Mouse (Mus musculus): ENCODE data around the gene Galnt9.

Galnt9 gene

GRCm38 (mm10) chr5:110587467-110587866 is 43.3 kb downstream of the Galnt9 start:
- no peak for DNase-seq (ENCODE audit: low read depth, low spot score)

DNA sequence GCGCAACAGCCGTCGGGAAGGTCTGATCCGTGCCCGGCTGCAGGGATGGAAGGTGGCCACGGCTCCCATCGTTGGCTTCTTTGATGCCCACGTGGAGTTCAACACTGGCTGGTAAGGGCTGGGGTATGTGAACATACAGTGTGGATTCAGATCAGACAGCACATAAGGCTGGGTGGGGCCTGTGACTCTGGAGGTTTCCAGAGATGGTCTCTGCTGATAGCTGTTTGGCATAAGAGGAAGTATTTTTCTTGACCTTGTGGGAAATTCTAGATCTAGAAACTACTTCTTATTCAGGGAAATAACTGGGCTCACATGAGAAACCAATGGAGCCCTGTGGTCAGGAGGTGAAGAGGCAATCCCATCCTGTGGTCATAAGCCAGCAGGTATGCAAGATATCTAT is 45.7 kb downstream of the Galnt9 start:
- DNase-seq (ENCODE audit: low read depth, low spot score) = no peak

DNA sequence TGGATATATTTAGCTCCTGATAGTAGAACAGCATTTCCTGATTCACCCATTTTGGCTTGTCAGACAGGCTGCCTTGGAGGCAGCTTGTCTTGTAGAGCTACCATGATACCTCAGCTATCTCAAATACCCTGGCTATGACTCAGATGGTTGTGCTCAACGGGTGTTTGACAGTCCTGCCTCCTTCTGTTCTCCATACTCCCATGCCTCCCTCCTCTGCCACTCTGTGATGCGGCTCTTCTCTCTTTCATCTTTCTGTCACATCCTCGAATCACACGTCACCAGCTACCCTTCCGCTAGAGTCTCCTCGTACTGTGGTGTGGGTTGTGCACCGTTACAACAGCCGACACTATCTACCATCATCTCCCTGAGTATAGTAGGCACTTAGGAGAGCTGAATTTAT is 50.3 kb downstream of the Galnt9 start:
- DNase-seq (ENCODE audit: low read depth, low spot score) = no peak

DNA sequence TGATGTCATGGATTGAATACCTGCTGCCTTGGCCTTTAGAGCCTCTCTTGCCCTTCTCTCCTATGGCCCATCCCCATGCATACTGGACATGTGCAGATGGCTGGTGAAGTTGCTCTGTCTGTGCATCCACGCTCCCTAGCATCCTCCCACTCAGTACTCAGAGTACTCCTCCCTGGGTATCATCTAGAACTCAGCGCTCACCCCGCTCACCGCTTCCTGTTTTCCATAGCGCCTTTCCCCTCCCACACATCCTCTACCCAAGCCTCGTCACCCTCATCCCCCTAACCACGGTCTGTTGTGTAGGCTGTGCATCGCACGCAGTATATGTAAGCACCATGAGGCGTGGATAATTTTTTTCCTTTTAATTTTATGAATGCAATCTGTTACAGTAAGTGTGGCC is 51.2 kb downstream of the Galnt9 start:
- DNase-seq (ENCODE audit: low read depth, low spot score) = no peak

DNA sequence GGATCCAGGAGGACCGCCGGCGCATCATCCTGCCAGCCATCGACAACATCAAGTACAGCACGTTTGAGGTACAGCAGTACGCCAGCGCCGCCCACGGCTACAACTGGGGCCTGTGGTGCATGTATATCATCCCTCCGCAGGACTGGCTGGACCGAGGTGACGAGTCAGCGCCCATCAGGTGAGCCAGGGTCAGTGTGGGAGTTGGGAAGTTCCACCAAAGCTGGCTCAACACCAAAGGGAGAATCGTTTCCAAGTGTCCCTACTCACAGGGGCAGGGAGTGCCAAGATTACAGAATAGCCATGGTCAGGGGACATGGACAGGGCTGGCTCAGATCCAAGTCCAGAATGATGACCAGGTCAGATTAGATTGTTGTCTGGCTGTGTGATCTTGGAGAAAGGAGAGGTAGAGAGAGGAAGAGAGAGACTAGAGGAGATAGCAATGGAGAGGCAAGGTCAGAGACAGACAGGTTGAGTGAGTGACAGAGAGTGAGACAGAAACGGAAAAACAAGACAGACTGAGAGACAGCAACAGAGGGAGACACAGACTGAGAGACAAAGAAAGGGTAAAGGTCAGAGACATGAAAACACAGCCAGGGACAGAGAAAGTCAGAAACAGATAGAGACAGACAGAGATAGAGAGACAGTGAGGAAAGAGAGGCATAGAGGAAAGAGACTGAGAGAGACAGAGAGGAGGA is 52.1 kb downstream of the Galnt9 start:
- no peak for DNase-seq (ENCODE audit: low read depth, low spot score)

GRCm38 (mm10) chr5:110597502-110597901 is 53.3 kb downstream of the Galnt9 start:
- DNase-seq (ENCODE audit: low read depth, low spot score) = peak; percentile 22

DNA sequence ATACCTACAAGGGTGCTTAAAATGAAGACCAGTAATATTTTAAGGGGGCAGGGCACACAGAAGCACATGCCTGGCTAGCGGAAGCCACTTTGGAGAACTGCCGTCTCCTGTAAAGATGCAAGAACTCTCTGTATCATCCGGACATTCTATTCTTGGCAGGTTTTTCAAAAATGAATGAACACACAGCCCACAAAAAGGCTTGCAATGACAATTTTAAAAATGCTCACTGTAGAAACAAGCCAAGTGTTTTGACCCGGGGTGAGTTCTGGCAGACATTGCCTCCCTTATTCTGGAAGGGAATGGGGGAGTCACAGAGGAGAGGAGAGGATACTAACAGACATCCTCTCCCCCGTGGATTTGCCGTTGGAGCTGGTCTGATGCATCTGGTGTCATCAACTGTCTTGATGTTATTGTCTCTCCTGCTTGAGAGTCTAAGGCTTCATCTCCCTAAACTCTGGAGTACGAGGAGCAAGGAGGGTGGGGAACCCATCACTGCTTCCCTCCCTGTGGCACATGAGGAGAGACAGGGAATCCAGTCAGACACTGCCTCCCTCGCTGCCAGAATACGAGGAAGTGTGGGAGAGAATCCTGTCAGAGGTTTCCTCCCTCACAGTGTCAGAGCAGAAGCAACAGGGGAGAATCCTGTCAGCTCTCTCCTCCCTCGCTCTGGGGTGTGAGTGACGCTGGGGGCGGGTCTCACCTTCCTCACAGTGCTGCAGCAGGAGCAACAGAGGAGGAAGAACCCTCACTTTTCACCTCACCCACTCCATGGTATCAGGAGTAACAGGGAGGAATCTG is 54.3 kb downstream of the Galnt9 start:
- peak; percentile 21 for DNase-seq (ENCODE audit: low read depth, low spot score)

- peak; percentile 44 for DNase-seq (ENCODE audit: low read depth, low spot score)
Observed at GRCm38 (mm10) chr5:110603016-110603685, 59.0 kb downstream of the Galnt9 start.

GRCm38 (mm10) chr5:110604311-110604710 is 60.2 kb downstream of the Galnt9 start:
- no peak for DNase-seq (ENCODE audit: low read depth, low spot score)

DNA sequence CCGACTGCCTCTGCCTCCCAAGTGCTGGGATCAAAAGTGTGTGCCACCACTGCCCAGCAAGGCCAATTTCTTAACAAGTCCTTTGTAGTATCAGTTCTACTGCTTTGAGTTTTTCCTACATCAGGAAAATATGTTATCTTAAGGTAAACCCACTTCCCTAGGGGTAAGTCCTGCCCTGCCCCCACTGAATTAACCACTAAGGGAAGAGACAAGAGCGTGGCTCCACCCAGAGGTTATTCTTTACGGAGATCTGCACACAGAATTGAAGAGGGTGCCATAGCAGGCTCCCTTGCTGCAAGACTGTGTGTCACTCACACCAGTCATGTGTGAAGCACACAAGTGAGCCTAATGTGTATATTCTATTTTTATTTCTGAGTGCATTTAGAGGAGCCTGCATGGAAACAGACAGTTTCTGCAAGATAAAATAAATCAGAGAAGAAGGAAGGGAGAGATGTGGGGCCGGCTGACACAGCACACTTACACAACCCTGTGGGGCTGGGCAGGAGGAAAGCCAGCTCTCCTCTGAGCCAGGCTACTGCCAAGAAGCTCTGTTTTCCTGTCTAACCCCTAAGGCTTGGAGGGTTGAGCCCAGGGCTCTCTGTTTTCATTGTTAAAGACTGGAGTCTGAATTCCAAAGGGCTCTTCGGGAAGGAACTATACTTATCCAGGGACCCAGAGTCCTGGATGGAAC is 61.5 kb downstream of the Galnt9 start:
- DNase-seq (ENCODE audit: low read depth, low spot score) = no peak

DNA sequence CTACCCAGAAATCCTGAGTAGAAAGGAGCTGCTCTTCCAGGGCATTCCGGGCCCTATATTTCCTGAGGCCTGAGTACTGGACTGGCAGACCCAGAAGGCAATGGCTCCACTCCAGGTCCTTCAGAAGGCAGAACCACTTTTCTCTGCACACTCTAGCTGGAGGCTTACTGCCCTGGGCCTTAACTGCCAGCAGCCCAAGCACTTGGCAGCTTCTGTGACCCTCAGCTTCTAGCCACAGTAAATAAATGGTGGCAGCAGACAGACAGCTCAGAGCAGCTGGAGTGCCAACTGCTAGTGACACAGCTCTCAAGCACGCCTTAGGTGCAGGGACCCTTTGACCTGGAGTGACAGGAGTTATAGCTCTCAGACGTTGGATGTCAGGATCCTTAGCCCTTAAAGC is 63.6 kb downstream of the Galnt9 start:
- no peak for DNase-seq (ENCODE audit: low read depth, low spot score)

GRCm38 (mm10) chr5:110608336-110608735 is 64.2 kb downstream of the Galnt9 start:
- DNase-seq (ENCODE audit: low read depth, low spot score) = no peak

DNA sequence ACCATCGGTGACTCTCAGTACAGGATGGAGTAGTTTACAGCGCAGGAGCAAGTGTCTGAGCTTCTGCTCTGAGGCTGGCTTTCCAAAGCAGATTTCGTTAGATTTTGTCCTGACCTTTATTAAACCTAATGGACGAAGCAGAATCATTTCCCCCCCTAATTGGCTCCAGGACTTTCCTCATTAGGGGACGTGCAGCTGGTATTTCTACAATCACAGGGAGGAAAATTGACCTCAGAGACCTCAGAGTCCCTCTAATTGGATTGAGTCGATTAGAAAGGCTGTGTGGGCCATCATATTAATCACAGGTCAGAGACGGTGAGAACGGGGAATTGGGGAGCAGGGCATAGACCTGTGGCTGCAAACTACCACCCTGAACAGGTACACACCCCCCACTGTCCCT is 64.8 kb downstream of the Galnt9 start:
- no peak for DNase-seq (ENCODE audit: low read depth, low spot score)

- no peak for DNase-seq (ENCODE audit: low read depth, low spot score)
Observed at GRCm38 (mm10) chr5:110609425-110609824, 65.3 kb downstream of the Galnt9 start.

- no peak for DNase-seq (ENCODE audit: low read depth, low spot score)
Observed at GRCm38 (mm10) chr5:110609868-110610267, 65.7 kb downstream of the Galnt9 start.

GRCm38 (mm10) chr5:110610484-110610883 is 66.3 kb downstream of the Galnt9 start:
- no peak for DNase-seq (ENCODE audit: low read depth, low spot score)

- no peak for DNase-seq (ENCODE audit: low read depth, low spot score)
Observed at GRCm38 (mm10) chr5:110611435-110612158, 67.4 kb downstream of the Galnt9 start.

GRCm38 (mm10) chr5:110619226-110619625 is 75.1 kb downstream of the Galnt9 start:
- no peak for DNase-seq (ENCODE audit: low read depth, low spot score)

GRCm38 (mm10) chr5:110624319-110624718 is 80.2 kb downstream of the Galnt9 start:
- DNase-seq (ENCODE audit: low read depth, low spot score) = no peak

GRCm38 (mm10) chr5:110627351-110627750 is 83.2 kb downstream of the Galnt9 start:
- no peak for DNase-seq (ENCODE audit: low read depth, low spot score)

GRCm38 (mm10) chr5:110628156-110628555 is 84.0 kb downstream of the Galnt9 start:
- DNase-seq (ENCODE audit: low read depth, low spot score) = no peak
